Mouse (Mus musculus) forebrain, embryonic 16.5 days (tissue): Measurements from ENCODE around the gene Rhbdf1. TPM values are rescaled to one million over a fixed set of nuclear protein-coding genes. Genes with fewer than 3 reads are reported as not detected.

Experiments
- ATAC-seq: fragments of 200-750 bp; cut with Nextera tagmentation; 2 replicates; pipeline ENCODE4 v1.8.0; 2017; ENCODE audit warnings: mild to moderate bottlenecking, moderate library complexity
- H3K27ac ChIP-seq: fragments of 300-500 bp; sonication (generic); 2 replicates; pipeline ENCODE4 v1.5.1; 2014; ENCODE audit warnings: low read length, control low read depth
- H3K27me3 ChIP-seq: fragments of 300-500 bp; sonication (generic); replicated peaks from 2 replicates; pipeline ENCODE4 v1.6.1; 2014; ENCODE audit warnings: low read length; ENCODE audit not compliant: control insufficient read depth, insufficient read depth
- H3K36me3 ChIP-seq: fragments of 300-500 bp; sonication (generic); 2 replicates; pipeline ENCODE4 v1.6.1; 2014; ENCODE audit not compliant: control insufficient read depth, insufficient read depth
- H3K4me1 ChIP-seq: fragments of 300-500 bp; sonication (generic); replicated peaks from 2 replicates; pipeline ENCODE4 v1.6.1; 2014; ENCODE audit warnings: low read length; ENCODE audit not compliant: control insufficient read depth, insufficient read depth
- H3K4me2 ChIP-seq: fragments of 300-500 bp; sonication (generic); 2 replicates; pipeline ENCODE4 v1.6.1; 2014; ENCODE audit warnings: mild to moderate bottlenecking, low read length, control low read depth
- H3K4me3 ChIP-seq: fragments of 300-500 bp; sonication (generic); replicated peaks from 2 replicates; pipeline ENCODE4 v1.5.1; 2014; ENCODE audit warnings: mild to moderate bottlenecking, low read length, control low read depth
- H3K9ac ChIP-seq: fragments of 300-500 bp; sonication (generic); replicated peaks from 2 replicates; pipeline ENCODE4 v1.6.1; 2014; ENCODE audit warnings: low read depth, low read length, control low read depth
- H3K9me3 ChIP-seq: fragments of 300-500 bp; sonication (generic); 2 replicates; pipeline ENCODE4 v1.6.1; 2016; ENCODE audit warnings: low read length; ENCODE audit not compliant: control insufficient read depth
- WGBS: fragments of 180-500 bp; shearing (Covaris S2); extraction: QIAGEN DNeasy Blood & Tissue Kit; methylation state at CpG from one replicate; pipeline ENCODE4 v1.1.7; 2014; 5-methylcytosine and 5-hydroxymethylcytosine counted together
- polyA plus RNA-seq: library from polyadenylated mRNA; unstranded; fragments of >200 nt; fragmentation: Nextera tagmentation; extraction: Ambion mirVana; gene quantifications from 2 replicates; pipeline ENCODE4 v1.2.1, GENCODE M21; 2015

Rhbdf1 gene
- polyA plus RNA-seq, 1 experiment from 2014 or later, result 21.1 TPM

DNA sequence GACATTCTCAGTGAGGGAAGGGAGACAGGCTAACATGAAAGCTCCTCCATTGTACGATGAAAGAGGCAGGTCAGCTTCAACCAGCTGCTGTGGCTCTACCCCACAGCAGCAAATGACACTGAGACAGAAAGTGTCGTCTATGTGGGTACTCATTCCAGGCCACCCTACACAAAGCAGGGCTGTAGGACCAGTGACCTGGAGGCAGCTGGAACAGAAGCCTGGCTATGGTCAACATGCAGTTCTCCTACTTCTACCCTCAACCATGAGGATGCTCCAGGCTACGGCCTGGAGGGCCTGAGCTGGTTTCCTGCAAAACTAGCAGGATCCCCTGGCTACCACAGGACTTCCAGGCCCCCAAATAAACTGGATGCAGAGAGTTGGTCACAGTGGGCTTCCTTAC, 34.5 kb upstream of the Rhbdf1 start:
- Histone ChIP-seq H3K4me2 (no peak overlapping the region), H3K9ac (no peak overlapping the region), H3K4me1 (no peaks in the 10 kb centered on the region), H3K27me3 (no peaks in the 10 kb centered on the region), H3K9me3 (no peaks in the 10 kb centered on the region), H3K36me3 (peaks cover 5% of the 10 kb centered on the region; the same call in 1 of the 2 replicates), H3K27ac (no peak overlapping the region), H3K4me3 (no peak overlapping the region)
- ATAC-seq, result no peak
- WGBS, result 82% methylated on average over 3 of the region's 3 CpGs

DNA sequence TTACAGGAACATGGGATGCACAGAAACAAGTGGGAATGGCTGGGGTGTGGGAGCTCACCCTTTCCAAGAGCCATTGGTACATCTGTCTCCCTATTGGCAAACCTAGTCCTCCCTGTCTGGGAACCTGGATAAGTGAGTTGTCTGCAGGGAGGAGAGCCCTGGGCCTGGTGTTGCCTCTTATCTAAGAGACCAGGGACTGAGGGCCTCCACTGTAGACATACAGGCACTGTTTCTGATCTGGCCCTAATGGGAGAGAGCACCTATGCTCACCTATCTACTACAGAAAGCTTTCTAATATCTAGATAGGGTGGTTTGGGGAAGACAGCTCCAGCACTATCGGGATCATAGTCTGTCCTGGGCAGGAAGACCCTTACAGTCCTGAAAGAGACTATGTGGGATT, 34.0 kb upstream of the Rhbdf1 start:
- Histone ChIP-seq H3K9ac (no peak overlapping the region), H3K36me3 (peaks cover 5% of the 10 kb centered on the region; the same call in 1 of the 2 replicates), H3K27me3 (no peaks in the 10 kb centered on the region), H3K4me1 (no peaks in the 10 kb centered on the region), H3K4me3 (no peak overlapping the region), H3K27ac (no peak overlapping the region), H3K9me3 (no peaks in the 10 kb centered on the region), H3K4me2 (no peak overlapping the region)
- no peak for ATAC-seq
- WGBS, result 95% methylated on average over 1 of the region's 1 CpGs

DNA sequence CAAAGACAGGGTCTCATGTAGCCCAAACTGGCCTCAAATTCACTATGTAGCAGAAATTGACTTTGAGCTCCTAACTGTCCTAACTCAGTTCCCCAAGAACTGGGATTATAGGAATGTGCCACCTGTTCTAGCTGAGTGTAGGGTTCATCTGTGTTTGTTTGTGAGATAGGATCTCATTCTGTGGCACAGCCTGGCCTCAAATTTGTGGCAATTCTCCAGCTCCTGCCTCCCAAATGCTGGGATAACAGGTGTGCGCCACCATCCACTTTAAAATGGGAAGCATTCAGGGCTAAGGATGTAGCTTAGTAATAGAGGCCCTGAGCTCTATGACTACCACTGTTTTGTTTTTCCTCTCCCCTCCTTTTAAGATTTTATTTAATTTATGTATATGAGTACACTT, 31.0 kb upstream of the Rhbdf1 start:
- H3K4me2 ChIP-seq, result no peak overlapping the region
- H3K9ac ChIP-seq, result no peak overlapping the region
- H3K36me3 ChIP-seq, result peaks cover 6% of the 10 kb centered on the region; the same call in 1 of the 2 replicates
- no peak overlapping the region for H3K4me3 ChIP-seq
- H3K9me3 ChIP-seq, result no peaks in the 10 kb centered on the region
- H3K27ac ChIP-seq, result no peak overlapping the region
- no peak for ATAC-seq
- WGBS, result 86% methylated on average over 1 of the region's 1 CpGs
- no peaks in the 10 kb centered on the region for H3K4me1 ChIP-seq
- H3K27me3 ChIP-seq, result no peaks in the 10 kb centered on the region

DNA sequence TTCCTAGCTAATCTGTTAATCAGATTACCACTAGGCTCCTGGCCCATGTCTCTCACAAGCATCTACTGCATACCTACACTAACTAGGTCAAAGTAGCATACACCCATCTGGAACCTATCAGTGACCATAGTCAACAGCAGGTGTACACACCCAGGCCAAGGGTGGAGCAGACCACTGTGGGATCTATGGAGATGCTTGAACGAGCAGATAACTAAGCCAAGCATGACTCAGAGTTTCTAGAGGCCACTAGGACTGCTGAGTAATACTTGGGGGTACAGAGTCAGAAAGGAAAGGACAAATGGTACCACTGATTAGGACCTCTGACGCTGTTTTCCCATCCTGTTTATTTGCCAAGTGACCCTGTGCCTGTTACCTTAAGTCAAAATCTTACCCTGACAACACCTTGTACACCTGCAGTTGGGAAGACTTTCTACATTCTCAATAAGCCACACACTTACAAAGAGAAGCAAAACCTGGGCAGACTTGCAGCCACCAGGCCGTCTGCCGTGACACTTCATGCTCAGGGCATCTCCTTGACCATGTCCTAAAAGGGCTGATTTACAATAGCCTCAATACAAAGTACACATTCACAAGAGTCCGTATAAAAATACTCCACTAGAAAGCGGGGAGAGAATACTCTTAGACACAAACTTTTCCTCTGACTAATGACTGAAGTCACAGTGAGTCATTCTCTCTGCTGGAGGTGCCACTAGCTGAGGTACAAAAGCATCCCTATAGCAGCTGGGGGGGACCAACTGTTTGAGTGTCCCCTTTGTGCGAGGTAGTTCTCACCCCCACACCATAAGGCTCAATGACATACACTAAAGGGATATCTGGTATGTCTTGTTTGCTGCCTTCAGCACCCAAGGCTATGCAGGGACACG, 29.0 kb upstream of the Rhbdf1 start:
- Histone ChIP-seq H3K36me3 (peaks cover 11% of the 10 kb centered on the region; the same call in 1 of the 2 replicates), H3K4me2 (no peak overlapping the region), H3K27me3 (no peaks in the 10 kb centered on the region), H3K4me1 (no peaks in the 10 kb centered on the region), H3K9ac (no peak overlapping the region), H3K27ac (no peak overlapping the region), H3K9me3 (no peaks in the 10 kb centered on the region), H3K4me3 (no peak overlapping the region)
- ATAC-seq, result no peak
- 86% methylated on average over 8 of the region's 8 CpGs for WGBS

DNA sequence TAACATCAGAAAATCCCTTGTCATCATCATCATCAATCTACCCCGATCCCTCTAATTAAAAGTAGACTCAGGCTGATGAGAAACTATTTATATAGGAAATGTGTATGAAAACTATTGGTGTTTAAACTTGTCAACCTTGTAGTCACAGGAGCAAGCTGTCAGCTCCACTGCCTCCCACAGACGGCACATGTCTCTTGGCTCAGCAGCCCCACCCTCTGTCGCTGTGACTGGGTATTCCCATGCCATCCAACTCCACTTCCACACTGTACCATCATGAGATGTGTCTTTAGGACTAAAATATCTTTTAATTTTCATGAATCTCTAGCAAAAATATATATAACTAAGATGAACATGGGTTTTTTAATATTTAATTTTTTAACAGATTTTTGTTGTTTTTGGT, 26.2 kb upstream of the Rhbdf1 start:
- Histone ChIP-seq H3K4me2 (no peak overlapping the region), H3K27ac (no peak overlapping the region), H3K9me3 (no peaks in the 10 kb centered on the region), H3K36me3 (peaks cover 14% of the 10 kb centered on the region), H3K4me1 (no peaks in the 10 kb centered on the region; the same call in 1 of the 2 replicates), H3K27me3 (no peaks in the 10 kb centered on the region), H3K4me3 (no peak overlapping the region), H3K9ac (no peak overlapping the region)
- ATAC-seq, result no peak
- 78% methylated on average over 3 of the region's 3 CpGs for WGBS

DNA sequence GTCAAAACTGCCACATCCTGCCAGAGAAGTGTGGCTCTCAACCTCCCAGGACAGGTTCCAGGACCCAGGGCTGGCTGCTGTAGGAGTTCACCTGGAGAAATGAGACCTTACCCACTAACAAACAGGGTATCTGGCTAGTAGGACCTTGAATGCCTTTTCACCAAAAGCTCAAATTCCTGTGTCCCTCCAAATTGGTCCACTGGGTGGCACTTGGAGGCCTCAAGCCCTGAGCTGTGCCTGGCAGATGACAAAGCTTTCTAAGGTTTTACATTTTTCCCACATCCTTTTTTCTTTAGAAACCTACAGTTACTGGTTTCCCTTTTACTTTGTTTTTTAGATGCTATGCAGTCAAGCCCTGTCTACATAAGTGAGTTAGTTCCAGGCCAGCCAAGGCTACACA, 25.0 kb upstream of the Rhbdf1 start:
- no peaks in the 10 kb centered on the region for H3K9me3 ChIP-seq
- H3K4me1 ChIP-seq, result no peaks in the 10 kb centered on the region; the same call in 1 of the 2 replicates
- H3K27me3 ChIP-seq, result no peaks in the 10 kb centered on the region
- ATAC-seq, result no peak
- no peak overlapping the region for H3K27ac ChIP-seq
- H3K36me3 ChIP-seq, result peaks cover 12% of the 10 kb centered on the region
- no peak overlapping the region for H3K9ac ChIP-seq
- no peak overlapping the region for H3K4me2 ChIP-seq
- no peak overlapping the region for H3K4me3 ChIP-seq

DNA sequence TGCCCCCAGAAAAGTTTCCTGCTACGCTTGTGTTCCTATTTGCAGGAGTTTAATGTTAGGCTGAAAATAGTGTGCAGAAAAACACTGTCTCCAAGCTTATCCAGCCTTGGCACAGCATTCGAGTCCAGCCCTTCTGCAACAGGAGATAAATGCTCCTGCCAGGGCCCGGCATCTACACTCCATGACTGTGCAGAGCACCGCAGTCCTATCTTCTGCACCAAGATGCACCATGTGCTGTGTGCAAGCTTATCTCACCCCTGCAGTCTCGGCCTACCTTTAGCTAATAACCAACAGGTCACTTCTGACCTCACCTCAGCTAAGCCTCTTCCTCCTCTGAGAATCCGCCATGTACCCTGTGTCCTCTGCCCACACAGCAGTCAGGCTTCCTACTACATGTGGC, 23.5 kb upstream of the Rhbdf1 start:
- H3K9ac ChIP-seq, result no peak overlapping the region
- ATAC-seq, result no peak
- WGBS, result 95% methylated on average over 6 of the region's 6 CpGs
- H3K4me2 ChIP-seq, result no peak overlapping the region
- no peaks in the 10 kb centered on the region; the same call in 1 of the 2 replicates for H3K4me1 ChIP-seq
- no peak overlapping the region for H3K4me3 ChIP-seq
- no peak overlapping the region for H3K27ac ChIP-seq
- peaks cover 12% of the 10 kb centered on the region for H3K36me3 ChIP-seq
- H3K27me3 ChIP-seq, result no peaks in the 10 kb centered on the region
- H3K9me3 ChIP-seq, result no peaks in the 10 kb centered on the region

DNA sequence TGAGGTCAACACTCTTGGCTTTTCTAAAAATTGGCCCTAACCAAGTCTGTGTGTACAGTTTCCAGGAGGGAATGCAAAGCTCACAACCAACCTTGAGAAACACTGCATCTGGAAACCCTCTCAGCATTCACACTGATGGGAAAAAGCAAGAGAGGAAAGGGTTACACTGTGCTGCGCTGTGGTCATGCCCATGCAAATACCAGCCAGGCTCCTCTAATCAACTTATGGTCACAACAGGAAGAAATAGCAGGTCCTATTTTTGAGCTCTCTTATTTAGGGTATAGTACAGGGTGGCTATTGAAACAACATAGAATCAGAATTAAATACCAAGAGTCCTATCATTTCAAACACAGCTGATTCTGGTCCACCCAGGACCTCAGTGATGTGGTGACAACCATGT, 22.5 kb upstream of the Rhbdf1 start:
- Histone ChIP-seq H3K27me3 (no peaks in the 10 kb centered on the region), H3K9me3 (no peaks in the 10 kb centered on the region), H3K36me3 (peaks cover 13% of the 10 kb centered on the region), H3K4me2 (no peak overlapping the region), H3K4me1 (no peaks in the 10 kb centered on the region; the same call in 1 of the 2 replicates), H3K27ac (no peak overlapping the region), H3K9ac (no peak overlapping the region), H3K4me3 (no peak overlapping the region)
- 96% methylated on average over 1 of the region's 1 CpGs for WGBS
- no peak for ATAC-seq

DNA sequence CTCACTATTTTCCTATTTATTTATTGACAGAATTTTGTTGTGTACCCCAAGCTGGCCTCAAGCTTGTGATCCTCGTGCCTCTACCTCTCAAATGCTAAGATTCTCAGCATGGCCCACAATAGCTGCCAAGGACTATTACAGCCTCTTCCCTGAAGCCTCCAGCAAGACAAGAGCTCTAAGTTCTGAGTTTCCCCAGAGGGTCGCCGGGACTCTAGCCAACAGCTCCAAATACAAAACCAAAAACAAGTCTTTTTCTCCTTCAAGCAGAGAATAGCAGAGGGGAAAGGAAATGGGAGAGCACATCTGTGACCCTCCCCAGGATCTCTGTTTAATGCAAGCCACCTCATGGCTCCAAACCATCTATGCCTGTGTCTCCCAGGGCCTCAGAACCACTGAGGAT, 22.0 kb upstream of the Rhbdf1 start:
- no peak overlapping the region for H3K4me3 ChIP-seq
- H3K4me2 ChIP-seq, result no peak overlapping the region
- no peaks in the 10 kb centered on the region for H3K27me3 ChIP-seq
- no peak overlapping the region for H3K27ac ChIP-seq
- no peaks in the 10 kb centered on the region; the same call in 1 of the 2 replicates for H3K4me1 ChIP-seq
- ATAC-seq, result no peak
- peaks cover 13% of the 10 kb centered on the region for H3K36me3 ChIP-seq
- no peaks in the 10 kb centered on the region for H3K9me3 ChIP-seq
- H3K9ac ChIP-seq, result no peak overlapping the region
- WGBS, result 76% methylated on average over 3 of the region's 3 CpGs
